Mouse (Mus musculus) kidney, adult 2 months (tissue): ENCODE results near the gene Ndufb10.

Experiments
- CTCF ChIP-seq: fragments of 200-500 bp; conservative IDR thresholded peaks from 2 replicates; pipeline ENCODE4 v1.5.1; 2011; ENCODE audit warnings: low read depth, mild to moderate bottlenecking, control low read depth, low read length, moderate library complexity, mixed read lengths; ENCODE audit not compliant: insufficient read depth, insufficient read length
- POLR2A ChIP-seq: fragments of 200-500 bp; IDR thresholded peaks from one replicate; pipeline ENCODE4 v1.6.1; 2011; ENCODE audit warnings: low read depth, low read length, control low read depth

GRCm38 (mm10) chr17:24766266-24766875 is 42.1 kb upstream of the Ndufb10 start:
- TF ChIP-seq CTCF, result no peak
- no peak for TF ChIP-seq POLR2A
